Mouse (Mus musculus) inflammation-experienced regulatory T-cells, adult 6 months (primary cell): ENCODE data around the gene Snrnp25. TPM values are rescaled to one million over a fixed set of nuclear protein-coding genes. Genes with fewer than 3 reads are reported as not detected.

Source experiments
- ATAC-seq: one replicate; pipeline ENCODE4 v1.8.0; 2017
- polyA plus RNA-seq, 3 experiments: library from polyadenylated mRNA; unstranded; fragments of 100-300 nt; shearing (Covaris generic); gene quantifications; one replicate each; pipeline ENCODE4 v1.2.1; 2017

The Snrnp25 gene
- polyA plus RNA-seq, 3 experiments from 2014 or later: 52.9 to 74.7 (median 56.9) TPM

DNA sequence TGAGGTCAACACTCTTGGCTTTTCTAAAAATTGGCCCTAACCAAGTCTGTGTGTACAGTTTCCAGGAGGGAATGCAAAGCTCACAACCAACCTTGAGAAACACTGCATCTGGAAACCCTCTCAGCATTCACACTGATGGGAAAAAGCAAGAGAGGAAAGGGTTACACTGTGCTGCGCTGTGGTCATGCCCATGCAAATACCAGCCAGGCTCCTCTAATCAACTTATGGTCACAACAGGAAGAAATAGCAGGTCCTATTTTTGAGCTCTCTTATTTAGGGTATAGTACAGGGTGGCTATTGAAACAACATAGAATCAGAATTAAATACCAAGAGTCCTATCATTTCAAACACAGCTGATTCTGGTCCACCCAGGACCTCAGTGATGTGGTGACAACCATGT lies 39.4 kb downstream of the Snrnp25 start:
- no peak for ATAC-seq

DNA sequence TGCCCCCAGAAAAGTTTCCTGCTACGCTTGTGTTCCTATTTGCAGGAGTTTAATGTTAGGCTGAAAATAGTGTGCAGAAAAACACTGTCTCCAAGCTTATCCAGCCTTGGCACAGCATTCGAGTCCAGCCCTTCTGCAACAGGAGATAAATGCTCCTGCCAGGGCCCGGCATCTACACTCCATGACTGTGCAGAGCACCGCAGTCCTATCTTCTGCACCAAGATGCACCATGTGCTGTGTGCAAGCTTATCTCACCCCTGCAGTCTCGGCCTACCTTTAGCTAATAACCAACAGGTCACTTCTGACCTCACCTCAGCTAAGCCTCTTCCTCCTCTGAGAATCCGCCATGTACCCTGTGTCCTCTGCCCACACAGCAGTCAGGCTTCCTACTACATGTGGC lies 40.4 kb downstream of the Snrnp25 start:
- no peak for ATAC-seq

DNA sequence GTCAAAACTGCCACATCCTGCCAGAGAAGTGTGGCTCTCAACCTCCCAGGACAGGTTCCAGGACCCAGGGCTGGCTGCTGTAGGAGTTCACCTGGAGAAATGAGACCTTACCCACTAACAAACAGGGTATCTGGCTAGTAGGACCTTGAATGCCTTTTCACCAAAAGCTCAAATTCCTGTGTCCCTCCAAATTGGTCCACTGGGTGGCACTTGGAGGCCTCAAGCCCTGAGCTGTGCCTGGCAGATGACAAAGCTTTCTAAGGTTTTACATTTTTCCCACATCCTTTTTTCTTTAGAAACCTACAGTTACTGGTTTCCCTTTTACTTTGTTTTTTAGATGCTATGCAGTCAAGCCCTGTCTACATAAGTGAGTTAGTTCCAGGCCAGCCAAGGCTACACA lies 41.9 kb downstream of the Snrnp25 start:
- ATAC-seq: no peak

DNA sequence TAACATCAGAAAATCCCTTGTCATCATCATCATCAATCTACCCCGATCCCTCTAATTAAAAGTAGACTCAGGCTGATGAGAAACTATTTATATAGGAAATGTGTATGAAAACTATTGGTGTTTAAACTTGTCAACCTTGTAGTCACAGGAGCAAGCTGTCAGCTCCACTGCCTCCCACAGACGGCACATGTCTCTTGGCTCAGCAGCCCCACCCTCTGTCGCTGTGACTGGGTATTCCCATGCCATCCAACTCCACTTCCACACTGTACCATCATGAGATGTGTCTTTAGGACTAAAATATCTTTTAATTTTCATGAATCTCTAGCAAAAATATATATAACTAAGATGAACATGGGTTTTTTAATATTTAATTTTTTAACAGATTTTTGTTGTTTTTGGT lies 43.1 kb downstream of the Snrnp25 start:
- ATAC-seq: no peak

DNA sequence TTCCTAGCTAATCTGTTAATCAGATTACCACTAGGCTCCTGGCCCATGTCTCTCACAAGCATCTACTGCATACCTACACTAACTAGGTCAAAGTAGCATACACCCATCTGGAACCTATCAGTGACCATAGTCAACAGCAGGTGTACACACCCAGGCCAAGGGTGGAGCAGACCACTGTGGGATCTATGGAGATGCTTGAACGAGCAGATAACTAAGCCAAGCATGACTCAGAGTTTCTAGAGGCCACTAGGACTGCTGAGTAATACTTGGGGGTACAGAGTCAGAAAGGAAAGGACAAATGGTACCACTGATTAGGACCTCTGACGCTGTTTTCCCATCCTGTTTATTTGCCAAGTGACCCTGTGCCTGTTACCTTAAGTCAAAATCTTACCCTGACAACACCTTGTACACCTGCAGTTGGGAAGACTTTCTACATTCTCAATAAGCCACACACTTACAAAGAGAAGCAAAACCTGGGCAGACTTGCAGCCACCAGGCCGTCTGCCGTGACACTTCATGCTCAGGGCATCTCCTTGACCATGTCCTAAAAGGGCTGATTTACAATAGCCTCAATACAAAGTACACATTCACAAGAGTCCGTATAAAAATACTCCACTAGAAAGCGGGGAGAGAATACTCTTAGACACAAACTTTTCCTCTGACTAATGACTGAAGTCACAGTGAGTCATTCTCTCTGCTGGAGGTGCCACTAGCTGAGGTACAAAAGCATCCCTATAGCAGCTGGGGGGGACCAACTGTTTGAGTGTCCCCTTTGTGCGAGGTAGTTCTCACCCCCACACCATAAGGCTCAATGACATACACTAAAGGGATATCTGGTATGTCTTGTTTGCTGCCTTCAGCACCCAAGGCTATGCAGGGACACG lies 45.9 kb downstream of the Snrnp25 start:
- no peak for ATAC-seq

DNA sequence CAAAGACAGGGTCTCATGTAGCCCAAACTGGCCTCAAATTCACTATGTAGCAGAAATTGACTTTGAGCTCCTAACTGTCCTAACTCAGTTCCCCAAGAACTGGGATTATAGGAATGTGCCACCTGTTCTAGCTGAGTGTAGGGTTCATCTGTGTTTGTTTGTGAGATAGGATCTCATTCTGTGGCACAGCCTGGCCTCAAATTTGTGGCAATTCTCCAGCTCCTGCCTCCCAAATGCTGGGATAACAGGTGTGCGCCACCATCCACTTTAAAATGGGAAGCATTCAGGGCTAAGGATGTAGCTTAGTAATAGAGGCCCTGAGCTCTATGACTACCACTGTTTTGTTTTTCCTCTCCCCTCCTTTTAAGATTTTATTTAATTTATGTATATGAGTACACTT lies 47.9 kb downstream of the Snrnp25 start:
- no peak for ATAC-seq

DNA sequence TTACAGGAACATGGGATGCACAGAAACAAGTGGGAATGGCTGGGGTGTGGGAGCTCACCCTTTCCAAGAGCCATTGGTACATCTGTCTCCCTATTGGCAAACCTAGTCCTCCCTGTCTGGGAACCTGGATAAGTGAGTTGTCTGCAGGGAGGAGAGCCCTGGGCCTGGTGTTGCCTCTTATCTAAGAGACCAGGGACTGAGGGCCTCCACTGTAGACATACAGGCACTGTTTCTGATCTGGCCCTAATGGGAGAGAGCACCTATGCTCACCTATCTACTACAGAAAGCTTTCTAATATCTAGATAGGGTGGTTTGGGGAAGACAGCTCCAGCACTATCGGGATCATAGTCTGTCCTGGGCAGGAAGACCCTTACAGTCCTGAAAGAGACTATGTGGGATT lies 50.9 kb downstream of the Snrnp25 start:
- no peak for ATAC-seq

DNA sequence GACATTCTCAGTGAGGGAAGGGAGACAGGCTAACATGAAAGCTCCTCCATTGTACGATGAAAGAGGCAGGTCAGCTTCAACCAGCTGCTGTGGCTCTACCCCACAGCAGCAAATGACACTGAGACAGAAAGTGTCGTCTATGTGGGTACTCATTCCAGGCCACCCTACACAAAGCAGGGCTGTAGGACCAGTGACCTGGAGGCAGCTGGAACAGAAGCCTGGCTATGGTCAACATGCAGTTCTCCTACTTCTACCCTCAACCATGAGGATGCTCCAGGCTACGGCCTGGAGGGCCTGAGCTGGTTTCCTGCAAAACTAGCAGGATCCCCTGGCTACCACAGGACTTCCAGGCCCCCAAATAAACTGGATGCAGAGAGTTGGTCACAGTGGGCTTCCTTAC lies 51.4 kb downstream of the Snrnp25 start:
- no peak for ATAC-seq

Other genes with a start within 250 kb of the Snrnp25 start
- not detected for gene 4930524B15Rik, start 239.8 kb upstream of the Snrnp25 start, polyA plus RNA-seq
- 10 to 100 TPM in 2 of 3 experiments, 1 to 10 TPM in 1; 8.5 to 97.5 (median 73.7) TPM for gene Nsg2, start 205.0 kb upstream of the Snrnp25 start, polyA plus RNA-seq
- 1 to 10 TPM; 2.8 to 5.4 (median 4.9) TPM for gene Il9r, start 5.1 kb upstream of the Snrnp25 start, polyA plus RNA-seq
- gene Rhbdf1, start 16.9 kb downstream of the Snrnp25 start, polyA plus RNA-seq: under 1 TPM in 1 of 3 experiments, not detected in 2; 0.70 TPM
- 10 to 100 TPM; 26.3 to 35.5 (median 32.8) TPM for gene Mpg, start 21.1 kb downstream of the Snrnp25 start, polyA plus RNA-seq
- 10 to 100 TPM; 27.3 to 55.0 (median 45.7) TPM for gene Nprl3, start 62.3 kb downstream of the Snrnp25 start, polyA plus RNA-seq
- not detected for gene Hba-x, start 71.0 kb downstream of the Snrnp25 start, polyA plus RNA-seq
- gene Hba-a1, start 78.1 kb downstream of the Snrnp25 start, polyA plus RNA-seq: 1 to 10 TPM; 3.7 to 7.5 (median 6.0) TPM
- not detected for gene Hbq1b, start 81.5 kb downstream of the Snrnp25 start, polyA plus RNA-seq
- gene Hba-a2, start 91.1 kb downstream of the Snrnp25 start, polyA plus RNA-seq: 10 to 100 TPM; 11.3 to 24.9 (median 18.9) TPM
- not detected for gene Hbq1a, start 94.7 kb downstream of the Snrnp25 start, polyA plus RNA-seq
- not detected for gene Sh3pxd2b, start 142.4 kb downstream of the Snrnp25 start, polyA plus RNA-seq
- gene Ubtd2, start 250.0 kb downstream of the Snrnp25 start, polyA plus RNA-seq: 1 to 10 TPM; 2.1 to 3.7 (median 2.9) TPM